Mouse (Mus musculus) ES-E14 (cell line): ENCODE measurements at regions not wholly inside any gene's neighbourhood (a gene's known extent, or its start where the extent isn't known, plus 50 kb on each side); places are given as distances from the start of the nearest gene placed in this dataset.

Source experiments
- DNase-seq: peaks from one replicate; pipeline ENCODE4 v3.0.0-alpha.2; 2013; ENCODE audit warnings: low read depth, low spot score
- H3K27ac ChIP-seq: 2 replicates; pipeline ENCODE4 v1.5.1; 2012; ENCODE audit warnings: low read depth, mild to moderate bottlenecking, low read length, moderate library complexity, mixed read lengths; ENCODE audit not compliant: poor library complexity, insufficient read depth, severe bottlenecking
- H3K36me3 ChIP-seq: 2 replicates; pipeline ENCODE4 v1.6.1; 2012; ENCODE audit warnings: mild to moderate bottlenecking, low read length, moderate library complexity, mixed read lengths; ENCODE audit not compliant: control insufficient read depth, poor library complexity, insufficient read depth, severe bottlenecking
- H3K4me1 ChIP-seq, 2 experiments: fragments of 150-350 bp in 1 of 2; sonication (generic) in 1 of 2; 2 replicates each; pipeline ENCODE4 v1.6.1; 2012; ENCODE audit warnings: low read length in 2 of 2, mild to moderate bottlenecking in 1 of 2, mixed read lengths in 1 of 2; ENCODE audit not compliant: control insufficient read depth in 2 of 2, insufficient read depth in 2 of 2, poor library complexity in 1 of 2
- H3K4me3 ChIP-seq, 2 experiments: fragments of 150-350 bp in 1 of 2; sonication (generic) in 1 of 2; 2 replicates each; pipeline ENCODE4 v1.5.1; 2012; ENCODE audit warnings: low read length in 2 of 2, low read depth in 1 of 2, mild to moderate bottlenecking in 1 of 2, mixed read lengths in 1 of 2; ENCODE audit not compliant: insufficient read depth in 1 of 2, poor library complexity in 1 of 2, severe bottlenecking in 1 of 2
- H3K9ac ChIP-seq: 2 replicates; pipeline ENCODE4 v1.6.1; 2012; ENCODE audit warnings: low read depth, mild to moderate bottlenecking, low read length, mixed read lengths; ENCODE audit not compliant: poor library complexity, insufficient read depth, severe bottlenecking
- H3K9me3 ChIP-seq: fragments of 150-350 bp; sonication (generic); 2 replicates; pipeline ENCODE4 v1.6.1; 2012; ENCODE audit warnings: low read depth, mild to moderate bottlenecking, low read length; ENCODE audit not compliant: control insufficient read depth, insufficient read depth
- CHD2 ChIP-seq: IDR thresholded peaks from 2 replicates; pipeline ENCODE4 v1.6.1; 2014; ENCODE audit warnings: mild to moderate bottlenecking, low read depth, low read length, inconsistent platforms
- HCFC1 ChIP-seq: IDR thresholded peaks from 2 replicates; pipeline ENCODE4 v1.6.1; 2012; ENCODE audit warnings: low read length, inconsistent platforms, borderline replicate concordance; ENCODE audit not compliant: insufficient read depth
- MAFK ChIP-seq: IDR thresholded peaks from 2 replicates; pipeline ENCODE4 v1.6.1; 2014; ENCODE audit warnings: mild to moderate bottlenecking, low read depth, low read length, inconsistent platforms; ENCODE audit not compliant: insufficient read depth
- ZC3H11A ChIP-seq: IDR thresholded peaks from 2 replicates; pipeline ENCODE4 v1.6.1; 2012; ENCODE audit warnings: low read depth, mild to moderate bottlenecking, inconsistent platforms, low read length, borderline replicate concordance
- ZNF384 ChIP-seq: IDR thresholded peaks from 2 replicates; pipeline ENCODE4 v1.6.1; 2012; ENCODE audit warnings: low read depth, low read length, inconsistent platforms
- in situ Hi-C, 2 experiments: fragments of 600-800 bp; cut with MboI; formaldehyde crosslinking; loops; one replicate each; pipeline ENCODE4 v1.15.1; 2025; ENCODE audit warnings: low sequenced_read_pairs in 2 of 2, inconsistent platforms in 1 of 2; ENCODE audit not compliant: unreplicated experiment in 2 of 2

- in situ Hi-C loops: no loop called here
- no peak for TF ChIP-seq CHD2
- TF ChIP-seq MAFK: no peak
- no peak for TF ChIP-seq HCFC1
- TF ChIP-seq ZC3H11A: no peak
- TF ChIP-seq ZNF384: no peak
- H3K36me3 ChIP-seq: no peaks in the 10 kb centered on the region
- H3K27ac ChIP-seq: no peak overlapping the region
- H3K4me3 ChIP-seq: no peak overlapping the region
- H3K9me3 ChIP-seq: no peaks in the 10 kb centered on the region
- DNase-seq: no peak
- H3K9ac ChIP-seq: no peak overlapping the region
- no peaks in the 10 kb centered on the region for H3K4me1 ChIP-seq
Measured at GRCm38 (mm10) chr5:133927054-133927453, 172.5 kb upstream of the Castor2 start.

GRCm38 (mm10) chr5:133925184-133925900 lies 174.2 kb upstream of the Castor2 start:
- H3K36me3 ChIP-seq: no peaks in the 10 kb centered on the region
- H3K4me1 ChIP-seq: no peaks in the 10 kb centered on the region
- H3K27ac ChIP-seq: no peak overlapping the region
- no peak overlapping the region for H3K4me3 ChIP-seq
- no peak overlapping the region for H3K9ac ChIP-seq
- no peak for DNase-seq
- in situ Hi-C loops: no loop called here
- no peak for TF ChIP-seq HCFC1
- no peak for TF ChIP-seq ZNF384
- no peak for TF ChIP-seq ZC3H11A
- TF ChIP-seq MAFK: no peak
- no peak for TF ChIP-seq CHD2
- no peaks in the 10 kb centered on the region for H3K9me3 ChIP-seq

- no peak overlapping the region for H3K27ac ChIP-seq
- DNase-seq: no peak
- no peak for TF ChIP-seq ZNF384
- no peak for TF ChIP-seq ZC3H11A
- TF ChIP-seq MAFK: no peak
- no peak for TF ChIP-seq HCFC1
- no peak for TF ChIP-seq CHD2
Measured at GRCm38 (mm10) chr5:133922181-133922580, 177.3 kb upstream of the Castor2 start.

GRCm38 (mm10) chr5:133915734-133916550 lies 183.6 kb upstream of the Castor2 start:
- H3K9me3 ChIP-seq: no peaks in the 10 kb centered on the region
- in situ Hi-C loops: no loop called here
- no peak overlapping the region for H3K9ac ChIP-seq
- TF ChIP-seq MAFK (no peak), ZC3H11A (no peak), ZNF384 (no peak), CHD2 (no peak), HCFC1 (no peak)
- no peak overlapping the region for H3K27ac ChIP-seq
- no peaks in the 10 kb centered on the region for H3K36me3 ChIP-seq
- H3K4me3 ChIP-seq: no peak overlapping the region
- DNase-seq: no peak
- H3K4me1 ChIP-seq: no peaks in the 10 kb centered on the region

More at GRCm38 (mm10) chr5:133922181-133922580, 177.3 kb upstream of the Castor2 start:
- H3K4me1 ChIP-seq: no peaks in the 10 kb centered on the region
- H3K36me3 ChIP-seq: no peaks in the 10 kb centered on the region
- in situ Hi-C loops: no loop called here
- no peak overlapping the region for H3K9ac ChIP-seq
- no peak overlapping the region for H3K4me3 ChIP-seq
- H3K9me3 ChIP-seq: no peaks in the 10 kb centered on the region
